Mouse (Mus musculus) gastrocnemius, adult 2 months (tissue): ENCODE results near the gene Fam222b. TPM values are rescaled to one million over a fixed set of nuclear protein-coding genes. Genes with fewer than 3 reads are reported as not detected.

Experiments
- DNase-seq: peaks from one replicate; pipeline ENCODE4 v3.0.0; 2022
- H3K27ac ChIP-seq: fragments of 200-600 bp; 2 replicates; pipeline ENCODE4 v1.8.1; 2022; ENCODE audit warnings: mild to moderate bottlenecking
- H3K4me3 ChIP-seq: fragments of 200-600 bp; 2 replicates; pipeline ENCODE4 v1.8.1; 2022; ENCODE audit warnings: mild to moderate bottlenecking, moderate library complexity
- CTCF ChIP-seq: fragments of 200-600 bp; IDR thresholded peaks from 2 replicates; pipeline ENCODE4 v1.8.1; 2022; ENCODE audit warnings: antibody characterized with exemption, mild to moderate bottlenecking, moderate library complexity
- intact Hi-C: fragments of 180-260 bp; cut with DNase I; formaldehyde crosslinking; loops from one replicate; pipeline ENCODE4 v1.15.1; 2025
- microRNA-seq: library from miRNA; unstranded; fragments of <30 nt; microRNA quantifications from one replicate; pipeline ENCODE4 v1.2.0, GENCODE M21; 2021
- total RNA-seq, 2 experiments: library from RNA; stranded (reverse); gene quantifications; 2 replicates each; pipeline ENCODE4 v1.2.3; 2021

Fam222b gene
- total RNA-seq, 2 experiments from 2014 or later, result 7.1 to 7.9 TPM

DNA sequence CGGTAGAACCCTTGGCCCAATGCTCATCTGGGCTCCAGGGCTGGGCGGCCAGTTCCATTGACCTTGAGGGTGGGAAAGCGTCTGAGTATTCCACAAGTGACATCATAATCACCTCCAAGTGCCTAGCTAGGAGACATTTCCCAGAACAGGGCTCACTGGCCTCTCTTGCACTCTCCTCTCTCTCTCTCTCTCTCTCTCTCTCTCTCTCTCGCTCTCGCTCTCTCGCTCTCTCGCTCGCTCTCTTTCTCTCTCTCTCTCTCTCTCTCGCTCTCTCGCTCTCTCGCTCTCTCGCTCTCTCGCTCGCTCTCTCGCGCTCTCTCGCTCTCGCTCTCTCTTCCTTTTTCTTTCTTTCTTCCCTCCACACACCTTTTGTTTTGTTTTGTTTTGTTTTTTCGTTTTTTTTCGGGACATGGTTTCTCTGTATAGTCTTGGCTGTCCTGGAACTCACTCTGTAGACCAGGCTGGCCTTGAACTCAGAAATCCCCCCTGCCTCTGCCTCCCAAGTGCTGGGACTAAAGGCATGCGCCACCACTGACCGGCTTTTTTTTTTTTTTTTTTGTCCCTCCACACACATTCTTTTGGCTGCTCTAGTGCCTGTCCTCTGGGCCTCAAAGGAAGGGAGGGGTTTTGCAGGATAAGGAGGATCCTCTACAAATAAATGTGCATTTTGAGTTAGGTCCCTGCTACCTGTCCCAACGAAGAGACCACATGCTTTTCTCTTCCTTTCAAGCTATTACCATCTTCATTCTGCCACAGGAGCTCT, 100.8 kb downstream of the Fam222b start:
- intact Hi-C loops, result no loop called here
- H3K4me3 ChIP-seq, result peak overlapping the region; percentile 75
- no peak for TF ChIP-seq CTCF
- peak overlapping the region; percentile 71 for H3K27ac ChIP-seq
- no peak for DNase-seq

DNA sequence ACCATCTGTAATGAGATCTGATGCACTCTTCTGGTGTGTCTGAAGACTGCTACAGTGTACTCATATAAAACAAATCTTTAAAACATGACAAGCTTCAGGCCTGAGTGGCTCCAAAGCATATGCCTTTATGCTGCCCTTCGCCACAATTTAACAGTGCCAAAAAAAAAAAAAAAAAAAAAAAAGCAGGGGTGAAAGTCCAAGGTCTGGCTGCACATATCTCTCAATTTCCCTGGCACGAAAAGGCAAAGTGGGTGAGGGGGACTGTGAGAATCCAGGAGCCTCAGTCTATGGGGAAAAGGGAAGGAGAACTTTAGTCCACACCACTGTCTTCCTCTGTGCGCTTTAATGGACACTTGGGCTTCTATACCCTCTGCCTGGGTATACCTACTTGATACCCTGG, 107.9 kb downstream of the Fam222b start:
- Histone ChIP-seq H3K4me3 (no peak overlapping the region), H3K27ac (no peak overlapping the region)
- DNase-seq, result no peak
- no peak for TF ChIP-seq CTCF
- intact Hi-C loops, result no loop called here

DNA sequence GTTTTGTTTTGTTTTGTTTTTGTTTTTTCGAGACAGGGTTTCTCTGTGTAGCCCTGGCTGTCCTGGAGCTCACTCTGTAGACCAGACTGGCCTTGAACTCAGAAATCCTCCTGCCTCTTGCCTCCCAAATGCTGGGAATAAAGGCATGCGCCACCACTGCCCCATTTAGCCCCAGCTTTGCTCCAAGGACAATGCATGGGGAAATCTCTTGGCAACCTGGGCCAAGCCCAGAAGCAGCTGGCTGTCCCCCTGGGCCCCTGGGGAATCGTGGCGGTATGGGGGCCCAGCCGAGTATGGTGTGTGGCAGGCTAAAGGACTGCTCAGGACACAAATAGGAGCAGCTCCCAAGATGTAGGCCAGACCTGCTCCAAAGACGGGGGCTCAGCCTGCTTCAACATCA, 109.8 kb downstream of the Fam222b start:
- no peak for DNase-seq
- no peak overlapping the region for H3K27ac ChIP-seq
- TF ChIP-seq CTCF, result no peak
- no peak overlapping the region for H3K4me3 ChIP-seq
- intact Hi-C loops, result no loop called here

DNA sequence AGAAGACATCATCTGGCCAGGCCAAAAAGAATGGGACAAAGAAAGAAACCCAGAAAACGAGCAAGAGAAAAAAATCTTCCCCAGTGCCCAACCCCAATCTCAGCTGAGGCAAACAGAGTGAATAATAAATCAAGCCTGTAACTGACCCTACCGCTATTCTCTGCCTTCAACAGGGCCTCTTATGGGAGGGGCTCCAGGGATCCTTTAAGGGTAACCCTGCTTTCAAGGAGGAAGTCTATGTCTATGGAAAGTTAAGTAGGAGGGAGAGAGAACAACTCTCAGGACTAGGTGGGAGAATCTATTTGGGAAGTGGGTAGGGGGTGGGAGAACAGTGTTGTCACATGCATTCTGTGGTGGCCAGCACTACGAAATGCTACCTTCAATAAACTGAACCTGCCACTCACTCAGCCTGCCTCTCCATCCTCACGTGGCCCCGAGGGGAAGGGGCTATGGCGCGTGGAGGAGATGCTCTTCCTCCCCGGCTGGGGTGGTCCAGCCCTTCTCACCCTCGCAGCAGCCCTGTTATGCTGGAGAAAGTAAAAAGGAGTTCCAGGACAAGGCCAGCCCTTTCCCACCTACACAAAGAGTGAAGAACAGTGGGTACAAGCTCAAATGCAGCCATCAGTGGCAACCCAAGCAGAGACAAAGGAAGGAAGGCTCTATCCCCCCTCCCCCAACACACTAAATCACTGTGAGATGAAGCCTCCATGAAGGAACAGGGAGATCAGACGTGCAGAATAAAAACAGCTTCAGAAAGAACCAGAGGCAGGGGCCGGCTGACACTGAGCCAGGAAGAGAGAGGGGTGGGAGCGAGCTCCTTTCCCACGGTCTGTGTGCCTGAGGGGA, 111.1 kb downstream of the Fam222b start:
- H3K27ac ChIP-seq, result no peak overlapping the region
- intact Hi-C loops, result no loop called here

More for the DNA sequence above, 111.1 kb downstream of the Fam222b start:
- no peak overlapping the region for H3K4me3 ChIP-seq
- no peak for DNase-seq
- TF ChIP-seq CTCF, result no peak

Small RNA genes within 50 kb of the gene (microRNA-seq; reads per million reads assigned to microRNA genes)
- gene Mir144 (138 reads per million, percentile 49 among the genes with 10 or more reads in this experiment), gene Mir451a (not detected), gene Mir451b (not detected), gene Mir7653 (not detected)

Other genes with a start within 250 kb of the Fam222b start
- not detected for gene Pipox, start 200.6 kb upstream of the Fam222b start, total RNA-seq
- gene Sez6, start 163.9 kb upstream of the Fam222b start, total RNA-seq, result under 1 TPM in 1 of 2 experiments, not detected in 1; 0.25 TPM
- gene Phf12, start 111.9 kb upstream of the Fam222b start, total RNA-seq, result 10 to 100 TPM; 15.0 to 15.8 TPM
- gene Dhrs13, start 62.4 kb upstream of the Fam222b start, total RNA-seq, result 1 to 10 TPM in 1 of 2 experiments, under 1 TPM in 1; 0.74 to 1.1 TPM
- 10 to 100 TPM; 46.0 to 49.8 TPM for gene Flot2, start 56.7 kb upstream of the Fam222b start, total RNA-seq
- 10 to 100 TPM; 18.8 to 26.2 TPM for gene Eral1, start 14.3 kb upstream of the Fam222b start, total RNA-seq
- gene Traf4, start 70.9 kb downstream of the Fam222b start, total RNA-seq, result 1 to 10 TPM; 2.1 to 2.8 TPM
- gene Nek8, start 82.0 kb downstream of the Fam222b start, total RNA-seq, result under 1 TPM; 0.36 to 0.75 TPM
- gene Tlcd1, start 82.1 kb downstream of the Fam222b start, total RNA-seq, result 1 to 10 TPM; 1.3 to 1.7 TPM
- gene Rpl23a, start 88.9 kb downstream of the Fam222b start, total RNA-seq, result 100 to 1,000 TPM; 760 to 970 TPM
- gene Rab34, start 93.8 kb downstream of the Fam222b start, total RNA-seq, result 1 to 10 TPM; 3.3 to 4.6 TPM
- under 1 TPM in 1 of 2 experiments, not detected in 1; 0.81 TPM for gene Proca1, start 98.7 kb downstream of the Fam222b start, total RNA-seq
- 10 to 100 TPM; 47.3 to 48.0 TPM for gene Sdf2, start 151.1 kb downstream of the Fam222b start, total RNA-seq
- 10 to 100 TPM; 30.3 to 33.7 TPM for gene Supt6, start 151.3 kb downstream of the Fam222b start, total RNA-seq
- 100 to 1,000 TPM; 221 to 231 TPM for gene 2610507B11Rik, start 167.1 kb downstream of the Fam222b start, total RNA-seq
- gene BC030499, start 196.2 kb downstream of the Fam222b start, total RNA-seq, result under 1 TPM; 0.75 to 0.87 TPM
- 1 to 10 TPM in 1 of 2 experiments, under 1 TPM in 1; 0.81 to 2.0 TPM for gene Spag5, start 206.9 kb downstream of the Fam222b start, total RNA-seq
- 1 to 10 TPM; 1.6 to 2.7 TPM for gene Aldoc, start 228.3 kb downstream of the Fam222b start, total RNA-seq
- gene Pigs, start 233.8 kb downstream of the Fam222b start, total RNA-seq, result 10 to 100 TPM; 20.0 to 21.3 TPM
- gene Unc119, start 248.8 kb downstream of the Fam222b start, total RNA-seq, result 1 to 10 TPM; 7.1 to 9.2 TPM